Mouse (Mus musculus) lung, postnatal 10 days (tissue): ENCODE data around the gene Cdh26.

Source experiments
- DNase-seq: peaks from one replicate; pipeline ENCODE4 v3.0.0; 2021

Cdh26 gene

DNA sequence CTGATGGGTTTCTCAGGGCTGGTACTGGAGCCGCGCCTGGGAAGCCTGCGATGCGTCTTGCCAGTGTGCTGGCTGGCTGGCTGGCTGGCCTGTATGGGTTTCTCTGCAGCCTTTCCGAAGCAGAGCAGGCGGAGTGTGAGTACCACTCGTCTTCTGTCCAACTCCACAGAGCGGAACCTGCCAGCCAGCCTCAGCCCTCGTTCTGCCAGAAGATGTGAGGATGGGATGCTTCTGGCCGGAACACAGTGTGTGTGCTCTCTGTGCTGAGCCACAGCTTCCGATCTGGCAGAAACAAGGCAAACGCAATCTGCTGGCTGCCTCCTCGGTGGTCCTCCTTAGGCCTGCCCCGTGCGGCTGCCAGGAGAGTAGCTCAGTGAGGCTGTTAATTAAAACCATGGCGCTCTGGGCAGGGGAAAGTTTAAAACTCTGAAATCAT lies 83.3 kb downstream of the Cdh26 start:
- peak; percentile 53 for DNase-seq

DNA sequence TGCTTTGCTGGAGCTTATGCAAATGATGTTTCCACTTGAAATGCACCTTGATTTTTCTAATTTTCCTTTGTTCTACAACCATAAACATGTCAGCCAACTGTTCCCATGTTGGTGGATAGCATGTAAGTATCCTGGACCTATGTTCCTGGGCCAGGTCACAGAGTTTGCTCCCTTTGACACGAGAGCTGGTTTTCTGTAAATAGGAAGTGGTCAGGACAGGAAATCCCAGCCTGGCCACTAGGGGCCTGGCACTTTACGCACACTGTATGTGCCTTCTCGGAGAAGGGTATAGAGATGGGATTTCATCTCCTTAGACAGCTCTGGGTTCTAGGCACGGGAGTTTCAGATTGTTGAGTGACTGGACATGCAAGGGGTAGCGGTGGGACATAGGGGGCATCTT lies 86.1 kb downstream of the Cdh26 start:
- DNase-seq: no peak

DNA sequence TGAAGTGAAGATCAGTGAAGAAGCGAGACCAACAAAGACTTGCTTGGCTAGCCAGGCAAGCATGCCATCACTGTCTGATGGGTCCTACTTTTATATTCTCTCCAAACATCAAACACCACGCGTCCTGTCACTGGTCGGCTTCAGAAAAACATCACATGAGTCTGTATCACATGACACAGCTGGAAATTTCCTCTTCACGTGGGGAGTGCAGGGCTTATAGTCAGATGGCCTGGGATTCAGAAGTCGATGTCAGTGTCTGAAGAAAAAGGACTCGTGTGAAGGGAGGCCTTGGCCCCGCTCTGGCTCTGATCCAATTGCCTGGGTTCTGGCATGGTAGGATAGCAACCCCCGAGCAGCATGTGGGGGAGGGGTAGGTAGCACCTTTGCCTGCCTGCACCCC lies 86.6 kb downstream of the Cdh26 start:
- no peak for DNase-seq

DNA sequence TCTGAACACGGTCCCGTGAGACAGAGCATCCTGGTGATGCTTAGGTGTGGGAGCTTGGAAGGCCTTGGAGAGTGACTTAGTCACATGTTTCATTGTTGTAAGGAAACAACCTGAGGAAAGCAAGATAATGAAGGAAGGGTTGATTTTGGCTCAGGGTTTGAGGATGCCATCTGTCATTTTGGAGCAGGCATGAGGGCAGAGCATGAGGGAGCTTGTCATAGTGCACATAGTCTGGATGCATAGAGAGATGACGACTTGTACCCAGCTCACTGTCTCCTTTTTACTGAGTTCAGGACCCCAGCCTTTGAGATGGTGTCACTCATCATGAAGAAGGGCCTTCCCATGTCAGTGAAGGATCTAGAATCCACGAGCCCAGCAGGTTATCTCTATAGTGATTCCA lies 89.0 kb downstream of the Cdh26 start:
- DNase-seq: no peak

DNA sequence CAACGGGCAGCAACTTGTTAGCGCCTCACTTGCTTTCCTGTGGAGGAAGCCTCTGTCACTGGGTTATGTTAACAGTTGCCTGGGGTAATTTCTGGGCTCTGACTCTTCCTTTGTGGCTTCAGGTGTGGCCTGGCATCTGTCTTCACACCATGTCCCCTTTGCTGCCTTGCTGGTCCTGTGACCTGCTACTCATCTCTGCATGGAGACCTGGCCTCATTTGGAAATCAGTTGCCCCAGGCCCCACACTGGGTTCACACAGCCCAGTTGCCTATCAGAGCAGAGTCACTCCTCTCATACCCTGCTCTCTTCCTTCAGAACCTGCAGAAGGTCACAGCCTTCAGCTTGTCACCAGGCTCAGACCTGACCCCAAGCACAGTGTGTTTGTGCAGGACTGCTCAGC lies 89.9 kb downstream of the Cdh26 start:
- no peak for DNase-seq

DNA sequence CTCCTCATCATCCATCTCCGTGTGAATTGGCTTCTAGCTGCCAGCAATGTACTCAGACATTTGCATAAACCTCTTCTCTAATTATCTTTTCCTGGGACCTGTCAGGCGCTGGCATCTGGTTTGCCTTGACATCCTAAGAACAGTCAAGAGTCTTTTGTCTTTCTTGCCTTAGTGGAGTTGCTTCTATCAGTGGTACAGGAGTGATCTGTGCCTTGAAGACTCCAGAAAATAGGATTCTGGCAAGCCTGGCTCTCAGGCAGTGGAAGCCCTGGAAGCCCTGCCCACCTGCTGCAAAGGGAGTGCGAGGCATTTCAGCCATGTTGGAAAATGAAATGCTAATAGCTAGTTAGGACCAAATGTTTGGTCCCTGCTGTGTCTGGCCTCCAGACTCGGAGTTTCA lies 92.0 kb downstream of the Cdh26 start:
- no peak for DNase-seq

DNA sequence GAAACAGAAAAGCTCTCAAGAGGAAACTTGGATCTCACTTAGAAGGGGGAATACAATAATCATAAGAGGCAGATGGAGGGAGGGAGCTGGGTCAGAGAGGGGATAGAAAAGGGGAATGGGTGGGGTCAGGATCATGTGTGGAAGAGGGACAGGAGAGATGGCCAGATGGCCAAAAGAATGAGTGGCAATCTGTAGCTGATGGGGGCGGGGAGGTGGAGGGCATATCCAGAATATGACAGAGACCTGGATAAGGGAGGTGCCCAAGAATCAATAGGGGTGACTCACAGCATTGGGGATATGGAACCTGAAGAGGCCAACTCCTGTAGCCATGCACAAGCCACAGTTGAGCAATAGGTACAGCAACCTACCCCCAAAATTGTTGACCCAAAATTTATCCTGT lies 92.5 kb downstream of the Cdh26 start:
- no peak for DNase-seq

DNA sequence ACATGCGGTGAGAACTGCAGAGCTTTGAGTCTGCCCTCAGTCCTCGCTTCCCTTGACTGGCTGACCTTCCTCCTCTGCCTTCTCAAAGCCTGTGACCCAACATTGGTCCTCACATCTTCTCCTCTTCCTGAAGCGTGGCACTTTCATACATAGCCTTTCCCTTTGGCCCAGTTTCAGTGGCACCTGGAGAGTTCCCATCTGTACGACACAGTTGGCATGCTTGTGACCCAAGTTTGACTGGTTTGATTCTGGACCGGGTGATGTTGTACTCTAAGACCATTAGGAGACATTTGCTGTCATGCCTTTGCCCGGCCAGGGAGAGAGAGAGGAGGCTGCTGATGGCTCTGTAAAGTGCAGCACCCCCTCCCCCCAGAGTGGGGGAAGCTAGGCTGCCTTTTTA lies 96.4 kb downstream of the Cdh26 start:
- no peak for DNase-seq

DNA sequence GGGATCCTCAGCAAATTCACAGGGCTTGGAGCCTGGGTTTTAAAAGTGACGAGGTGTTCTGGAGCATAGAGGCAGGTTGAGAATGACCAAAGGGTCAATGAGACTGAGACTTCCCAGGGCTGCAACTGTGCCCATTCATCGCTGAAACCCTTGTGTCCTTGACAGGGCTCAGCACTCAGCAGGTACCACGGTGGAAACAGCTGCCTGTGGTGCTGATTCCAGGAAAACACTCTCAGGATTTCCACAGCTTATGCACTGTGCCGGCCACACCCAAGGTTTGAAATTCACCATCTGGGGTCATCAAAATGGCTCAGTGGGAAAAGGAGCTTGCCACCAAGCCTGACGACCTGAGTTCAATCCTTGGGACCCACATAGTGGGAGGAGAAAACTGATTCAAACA lies 100.9 kb downstream of the Cdh26 start:
- no peak for DNase-seq

DNA sequence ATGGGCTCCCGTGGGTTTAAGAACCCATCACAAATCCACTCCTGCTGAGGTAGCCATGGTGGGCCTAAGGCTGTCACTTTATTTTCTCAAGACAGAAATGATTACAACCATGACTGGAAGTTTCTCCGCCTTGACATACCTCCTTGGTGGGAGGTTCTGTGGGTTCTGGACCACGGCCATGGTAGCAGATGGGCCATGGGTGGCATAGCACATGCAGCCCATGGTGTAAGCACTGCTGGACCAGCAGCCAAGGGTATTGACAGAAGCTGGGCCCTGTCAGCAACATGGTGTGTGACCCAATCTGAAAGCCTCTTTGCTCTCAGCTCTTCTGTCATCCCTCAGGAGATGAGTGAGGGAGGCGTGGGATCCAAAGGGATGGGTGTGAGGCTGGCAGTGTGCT lies 106.2 kb downstream of the Cdh26 start:
- DNase-seq: no peak
